Mouse (Mus musculus): ENCODE measurements around the gene Rhox9. TPM values are rescaled to one million over a fixed set of nuclear protein-coding genes. Genes with fewer than 3 reads are reported as not detected.
"Not testable (repeated sequence)": the region's sequence is repeated elsewhere in the genome, so short reads cannot be mapped to it uniquely, and the experiment has no call there.

Rhox9 gene
- total RNA-seq (2022): not detected

DNA sequence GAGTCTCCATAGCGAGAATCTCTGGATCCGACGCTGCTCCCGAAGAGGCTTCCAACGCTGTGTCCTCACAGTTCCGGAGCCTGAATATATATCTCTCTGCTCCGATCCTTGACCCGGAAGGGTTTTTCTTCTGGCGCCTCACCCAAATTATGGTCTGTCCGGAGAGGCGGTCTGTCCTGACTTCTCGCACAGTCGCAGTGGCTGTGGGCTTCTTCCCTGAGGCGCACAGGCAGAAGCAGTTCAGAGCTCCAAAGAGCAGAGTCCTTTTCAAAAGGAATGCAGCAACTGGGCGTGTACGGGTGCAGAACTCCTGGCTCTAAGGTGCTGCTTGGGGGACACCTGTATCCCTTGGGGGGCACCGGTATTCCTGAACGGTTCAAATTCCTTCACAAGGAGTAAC is at the start of gene Rhox9:
Gene Rhox9, minus strand, starts transcription at position 101 of the 400 bp plus-strand sequence.
- not testable (repeated sequence) for DNase-seq (ENCODE audit: low spot score)

DNA sequence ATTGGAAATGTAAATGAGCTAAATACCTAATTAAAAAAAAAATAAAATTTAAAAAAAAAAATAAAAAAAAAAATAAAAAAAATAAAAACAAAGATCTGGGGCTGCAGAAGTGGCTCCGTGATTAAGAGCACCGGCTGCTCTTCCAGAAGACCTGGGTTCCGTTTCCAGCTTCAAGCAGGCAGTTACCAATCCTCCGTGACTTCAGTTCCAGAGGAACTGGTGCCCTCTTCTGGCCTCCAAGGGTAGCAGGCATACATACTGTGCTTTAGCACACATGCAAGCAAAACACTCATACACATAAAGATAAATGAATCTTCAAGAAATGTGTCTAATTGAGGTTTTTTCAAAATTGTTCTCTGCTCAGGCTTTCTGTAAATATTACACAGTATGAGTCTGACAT is 14.7 kb upstream of the Rhox9 start:
- no peak for DNase-seq (ENCODE audit: low spot score)

GRCm38 (mm10) chrX:37908581-37908980 is 7.0 kb upstream of the Rhox9 start:
- no peak for DNase-seq (ENCODE audit: low spot score)

DNA sequence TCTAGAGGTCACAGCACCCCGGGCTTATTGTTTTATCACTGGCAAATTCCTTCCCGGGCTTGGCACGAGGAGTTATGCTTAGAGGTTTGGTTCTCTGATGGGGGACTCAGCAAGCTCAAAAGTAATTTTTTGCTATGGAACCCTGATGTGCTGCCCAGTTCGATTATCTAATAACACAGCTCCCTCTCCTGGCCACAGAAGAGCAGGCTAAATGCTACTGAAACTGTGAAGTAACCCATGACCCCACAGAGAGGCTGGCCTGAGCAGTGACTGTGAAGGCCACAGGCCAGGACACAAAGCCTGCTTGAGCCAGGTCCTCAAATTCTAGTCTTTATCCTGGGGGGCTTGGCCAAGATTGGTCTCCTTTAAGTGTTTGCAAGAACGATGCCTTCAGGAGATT is 2.2 kb upstream of the Rhox9 start:
- DNase-seq (ENCODE audit: low spot score): no peak

GRCm38 (mm10) chrX:37897132-37897531 is 4.4 kb downstream of the Rhox9 start, which contains the start of gene Rhox7b:
Gene Rhox7b (minus strand): TSS chrX:37897232.
- not testable (repeated sequence) for DNase-seq (ENCODE audit: low spot score)

- no peak for DNase-seq (ENCODE audit: low spot score)
Observed at GRCm38 (mm10) chrX:37878844-37879243, 22.7 kb downstream of the Rhox9 start, which contains the start of gene Rhox8. Gene Rhox8 (minus strand): TSS chrX:37878944.

GRCm38 (mm10) chrX:37871641-37872040 is 29.9 kb downstream of the Rhox9 start:
- no peak for DNase-seq (ENCODE audit: low spot score)

Other genes starting within 250 kb of the Rhox9 start
- gene Rhox3h, start 233.0 kb downstream of the Rhox9 start, total RNA-seq (2022): not detected
- under 1 TPM in 2 of 4 experiments, not detected in 2; 0.63 to 0.72 TPM for gene Rhox2h, start 228.5 kb downstream of the Rhox9 start, total RNA-seq (2022)
- 1 to 10 TPM in 3 of 4 experiments, under 1 TPM in 1; 0.60 to 3.8 (median 1.6) TPM for gene Rhox5, start 96.9 kb downstream of the Rhox9 start, total RNA-seq (2022)
- not detected for gene Rhox6, start 74.9 kb downstream of the Rhox9 start, total RNA-seq (2022)
- gene Rhox7a, start 70.1 kb downstream of the Rhox9 start, total RNA-seq (2022): not detected
- gene Rhox8, start 22.8 kb downstream of the Rhox9 start, total RNA-seq (2022): not detected
- not detected for gene Rhox7b, start 4.5 kb downstream of the Rhox9 start, total RNA-seq (2022)
- not detected for gene Btg1-ps1, start 117.0 kb upstream of the Rhox9 start, total RNA-seq (2022)
- gene Btg1-ps2, start 141.3 kb upstream of the Rhox9 start, total RNA-seq (2022): not detected
- gene Rhox10, start 164.7 kb upstream of the Rhox9 start, total RNA-seq (2022): not detected
- not detected for gene Rhox11, start 183.4 kb upstream of the Rhox9 start, total RNA-seq (2022)
- gene Rhox12, start 209.1 kb upstream of the Rhox9 start, total RNA-seq (2022): not detected
- not detected for gene Rhox13, start 219.4 kb upstream of the Rhox9 start, total RNA-seq (2022)

All from heart, adult 8-10 months (tissue).